Mouse (Mus musculus) ZHBTc4 (cell line): ENCODE measurements around the gene Klf9.

Experiments used
- DNase-seq: peaks from one replicate; pipeline ENCODE4 v3.0.0-alpha.2; 2011; ENCODE audit warnings: low read depth, low spot score

Gene Klf9

GRCm38 (mm10) chr19:23162877-23163276 lies 21.9 kb downstream of the Klf9 start:
- DNase-seq, result no peak

GRCm38 (mm10) chr19:23163361-23163760 lies 22.3 kb downstream of the Klf9 start:
- no peak for DNase-seq

- no peak for DNase-seq
These were observed 23.7 kb downstream of the Klf9 start for GRCm38 (mm10) chr19:23164651-23165240.

- no peak for DNase-seq
These were observed 25.7 kb downstream of the Klf9 start for GRCm38 (mm10) chr19:23166550-23167284.

GRCm38 (mm10) chr19:23168899-23169658 lies 28.1 kb downstream of the Klf9 start:
- DNase-seq, result peak; percentile 87

- no peak for DNase-seq
These were observed 28.6 kb downstream of the Klf9 start for GRCm38 (mm10) chr19:23169659-23170050.

- DNase-seq, result no peak
These were observed 29.4 kb downstream of the Klf9 start for GRCm38 (mm10) chr19:23170476-23170875.

- no peak for DNase-seq
These were observed 30.1 kb downstream of the Klf9 start for GRCm38 (mm10) chr19:23171136-23171535.

GRCm38 (mm10) chr19:23175090-23175489 lies 34.1 kb downstream of the Klf9 start:
- DNase-seq, result peak; percentile 53

- DNase-seq, result no peak
These were observed 34.5 kb downstream of the Klf9 start for GRCm38 (mm10) chr19:23175511-23175910.

GRCm38 (mm10) chr19:23178533-23178932 lies 37.5 kb downstream of the Klf9 start:
- no peak for DNase-seq

- no peak for DNase-seq
These were observed 42.5 kb downstream of the Klf9 start for GRCm38 (mm10) chr19:23183493-23183892.

GRCm38 (mm10) chr19:23184068-23184467 lies 43.0 kb downstream of the Klf9 start:
- no peak for DNase-seq

GRCm38 (mm10) chr19:23187732-23188131 lies 46.7 kb downstream of the Klf9 start:
- no peak for DNase-seq

- no peak for DNase-seq
These were observed 48.0 kb downstream of the Klf9 start for GRCm38 (mm10) chr19:23188986-23189385.

- DNase-seq, result no peak
These were observed 48.7 kb downstream of the Klf9 start for GRCm38 (mm10) chr19:23189744-23190143.

- peak; percentile 48 for DNase-seq
These were observed 50.5 kb downstream of the Klf9 start for GRCm38 (mm10) chr19:23191486-23191885.

GRCm38 (mm10) chr19:23193076-23193475 lies 52.0 kb downstream of the Klf9 start:
- DNase-seq, result no peak

- DNase-seq, result no peak
These were observed 61.1 kb downstream of the Klf9 start for GRCm38 (mm10) chr19:23202106-23202505.

- DNase-seq, result no peak
These were observed 62.6 kb downstream of the Klf9 start for GRCm38 (mm10) chr19:23203505-23204053.

GRCm38 (mm10) chr19:23211325-23211724 lies 70.3 kb downstream of the Klf9 start:
- DNase-seq, result no peak

- no peak for DNase-seq
These were observed 73.3 kb downstream of the Klf9 start for GRCm38 (mm10) chr19:23214326-23214725.
